Mouse (Mus musculus) heart, embryonic 16.5 days (tissue): Measurements from ENCODE around the gene Pde1a. TPM values are rescaled to one million over a fixed set of nuclear protein-coding genes. Genes with fewer than 3 reads are reported as not detected.
"Not testable (repeated sequence)": the region's sequence is repeated elsewhere in the genome, so short reads cannot be mapped to it uniquely, and the experiment has no call there.

Source experiments
- ATAC-seq: fragments of 200-750 bp; cut with Nextera tagmentation; replicated peaks from 2 replicates; pipeline ENCODE4 v1.8.0; 2017; ENCODE audit warnings: moderate number of reproducible peaks; ENCODE audit not compliant: insufficient read depth, low FRiP score; ENCODE audit errors: extremely low read depth
- H3K27ac ChIP-seq: fragments of 300-500 bp; sonication (generic); 2 replicates; pipeline ENCODE4 v1.5.1; 2014; ENCODE audit warnings: mild to moderate bottlenecking, low read length, control low read depth, moderate library complexity
- H3K27me3 ChIP-seq: fragments of 300-500 bp; sonication (generic); 2 replicates; pipeline ENCODE4 v1.6.1; 2014; ENCODE audit warnings: low read length, mixed read lengths; ENCODE audit not compliant: control insufficient read depth, insufficient read depth
- H3K36me3 ChIP-seq: fragments of 300-500 bp; sonication (generic); 2 replicates; pipeline ENCODE4 v1.6.1; 2014; ENCODE audit not compliant: control insufficient read depth, insufficient read depth
- H3K4me1 ChIP-seq: fragments of 300-500 bp; sonication (generic); 2 replicates; pipeline ENCODE4 v1.6.1; 2014; ENCODE audit warnings: low read length, mixed read lengths; ENCODE audit not compliant: control insufficient read depth, insufficient read depth
- H3K4me2 ChIP-seq: fragments of 300-500 bp; sonication (generic); 2 replicates; pipeline ENCODE4 v1.6.1; 2014; ENCODE audit warnings: low read depth, mild to moderate bottlenecking, control low read depth, low read length
- H3K4me3 ChIP-seq: fragments of 300-500 bp; sonication (generic); 2 replicates; pipeline ENCODE4 v1.5.1; 2014; ENCODE audit warnings: mild to moderate bottlenecking, control low read depth, low read length
- H3K9ac ChIP-seq: fragments of 300-500 bp; sonication (generic); 2 replicates; pipeline ENCODE4 v1.6.1; 2014; ENCODE audit warnings: low read length, control low read depth
- H3K9me3 ChIP-seq: fragments of 300-500 bp; sonication (generic); replicated peaks from 2 replicates; pipeline ENCODE4 v1.6.1; 2016; ENCODE audit warnings: low read length; ENCODE audit not compliant: control insufficient read depth
- WGBS: fragments of 180-500 bp; shearing (Covaris S2); extraction: QIAGEN DNeasy Blood & Tissue Kit; methylation state at CpG from one replicate; pipeline ENCODE4 v1.1.7; 2014; 5-methylcytosine and 5-hydroxymethylcytosine counted together
- polyA plus RNA-seq: library from polyadenylated mRNA; unstranded; fragments of >200 nt; fragmentation: Nextera tagmentation; extraction: Ambion mirVana; gene quantifications from 2 replicates; pipeline ENCODE4 v1.2.1, GENCODE M21; 2015

Pde1a gene
- polyA plus RNA-seq, 1 experiment from 2014 or later: 20.5 TPM

DNA sequence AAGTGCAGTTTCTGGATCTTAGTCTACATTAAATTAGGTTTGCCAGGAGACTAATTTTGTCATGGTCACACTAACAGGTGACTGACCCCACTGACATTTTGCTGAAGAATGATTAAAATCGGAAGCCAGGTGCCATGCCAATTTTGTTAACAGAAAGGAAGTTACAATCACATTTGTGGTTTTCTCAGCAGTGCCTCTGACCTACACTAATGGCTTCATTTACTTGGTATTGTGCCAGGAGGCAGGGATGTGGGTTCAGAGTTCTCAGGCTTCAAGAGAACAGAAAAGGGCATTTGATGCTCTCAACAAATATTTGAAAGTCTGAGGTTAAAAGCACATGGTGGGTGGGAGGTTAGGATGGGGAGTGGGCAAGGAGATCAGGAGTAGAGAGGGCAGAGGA is 236.4 kb downstream of the Pde1a start:
- no peaks in the 10 kb centered on the region for H3K27me3 ChIP-seq
- H3K4me1 ChIP-seq: peaks cover 12% of the 10 kb centered on the region
- H3K27ac ChIP-seq: no peak overlapping the region
- no peak overlapping the region for H3K9ac ChIP-seq
- 0 out of 2 replicates have a peak, but pooled peaks have one; percentile 28 for ATAC-seq
- 69% methylated on average over 1 of the region's 1 CpGs for WGBS
- no peaks in the 10 kb centered on the region for H3K36me3 ChIP-seq
- H3K4me3 ChIP-seq: no peak overlapping the region
- no peak overlapping the region for H3K4me2 ChIP-seq
- no peaks in the 10 kb centered on the region for H3K9me3 ChIP-seq

DNA sequence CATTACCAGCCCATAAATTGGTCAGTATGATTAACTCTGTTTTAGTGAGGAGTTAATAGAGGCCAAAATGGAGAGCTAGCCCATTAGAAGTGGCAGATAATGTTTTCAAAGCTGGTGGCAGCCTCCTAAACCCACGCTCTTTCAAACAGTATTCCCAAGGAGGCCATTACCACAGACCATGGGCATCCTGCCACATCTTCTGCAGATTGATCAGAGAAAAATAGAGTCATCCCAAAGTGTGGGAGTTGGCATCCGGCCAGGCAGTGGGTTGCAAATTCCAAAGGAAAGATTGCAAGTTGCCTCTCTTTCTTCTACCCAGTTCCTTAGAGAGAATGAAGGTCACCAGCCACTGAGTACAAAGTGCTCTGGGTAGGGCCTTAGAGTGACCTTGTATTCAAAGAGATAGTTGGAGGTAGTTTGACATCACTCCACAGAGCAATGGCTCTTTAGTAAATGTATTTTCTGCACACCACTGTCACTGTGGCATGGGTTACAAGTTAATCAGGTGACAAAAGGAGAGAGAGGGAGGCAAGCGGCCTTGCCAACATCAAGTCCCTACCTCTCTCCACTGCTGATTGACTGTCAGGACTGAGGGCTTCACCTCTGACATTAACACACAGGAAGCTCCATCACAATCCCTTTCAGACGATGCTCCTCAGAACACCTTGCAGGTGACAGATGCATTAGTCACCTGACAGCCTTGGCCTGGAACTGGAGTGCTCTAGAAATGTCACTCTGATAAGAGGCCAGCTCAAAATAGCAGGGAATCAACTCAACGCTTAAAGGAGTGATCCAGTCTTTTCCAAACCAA is 237.3 kb downstream of the Pde1a start:
- no peak overlapping the region for H3K4me3 ChIP-seq
- H3K4me2 ChIP-seq: no peak overlapping the region
- no peak overlapping the region for H3K9ac ChIP-seq
- WGBS: 39% methylated on average over 5 of the region's 5 CpGs
- H3K36me3 ChIP-seq: no peaks in the 10 kb centered on the region
- ATAC-seq: peak; percentile 55
- no peaks in the 10 kb centered on the region for H3K27me3 ChIP-seq
- no peaks in the 10 kb centered on the region for H3K9me3 ChIP-seq
- peaks cover 12% of the 10 kb centered on the region for H3K4me1 ChIP-seq
- peak overlapping the region; percentile 48 for H3K27ac ChIP-seq

DNA sequence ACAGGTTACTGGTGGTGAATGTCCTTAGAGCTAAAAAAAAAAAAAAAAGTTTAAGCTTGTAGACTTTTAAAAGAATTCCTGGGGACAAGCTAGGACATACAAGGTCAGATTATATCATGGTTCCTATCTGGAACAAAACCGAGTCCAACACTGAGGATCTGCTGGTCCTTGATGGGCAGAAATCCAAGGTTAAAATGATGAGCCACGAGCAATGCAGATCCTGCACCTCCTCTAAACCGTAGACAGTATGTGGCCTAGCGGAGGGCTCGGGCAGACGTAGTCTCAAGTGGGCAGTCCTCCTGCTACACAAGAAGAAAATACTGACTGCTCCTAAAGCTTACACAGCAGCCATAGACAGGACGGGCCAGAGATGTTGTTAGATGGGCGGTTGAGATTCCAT is 238.5 kb downstream of the Pde1a start:
- Histone ChIP-seq H3K27ac (no peak overlapping the region), H3K4me3 (no peak overlapping the region), H3K36me3 (no peaks in the 10 kb centered on the region), H3K9ac (no peak overlapping the region), H3K4me1 (peaks cover 12% of the 10 kb centered on the region), H3K27me3 (no peaks in the 10 kb centered on the region), H3K9me3 (no peaks in the 10 kb centered on the region), H3K4me2 (no peak overlapping the region)
- ATAC-seq: no peak
- 81% methylated on average over 8 of the region's 8 CpGs for WGBS

DNA sequence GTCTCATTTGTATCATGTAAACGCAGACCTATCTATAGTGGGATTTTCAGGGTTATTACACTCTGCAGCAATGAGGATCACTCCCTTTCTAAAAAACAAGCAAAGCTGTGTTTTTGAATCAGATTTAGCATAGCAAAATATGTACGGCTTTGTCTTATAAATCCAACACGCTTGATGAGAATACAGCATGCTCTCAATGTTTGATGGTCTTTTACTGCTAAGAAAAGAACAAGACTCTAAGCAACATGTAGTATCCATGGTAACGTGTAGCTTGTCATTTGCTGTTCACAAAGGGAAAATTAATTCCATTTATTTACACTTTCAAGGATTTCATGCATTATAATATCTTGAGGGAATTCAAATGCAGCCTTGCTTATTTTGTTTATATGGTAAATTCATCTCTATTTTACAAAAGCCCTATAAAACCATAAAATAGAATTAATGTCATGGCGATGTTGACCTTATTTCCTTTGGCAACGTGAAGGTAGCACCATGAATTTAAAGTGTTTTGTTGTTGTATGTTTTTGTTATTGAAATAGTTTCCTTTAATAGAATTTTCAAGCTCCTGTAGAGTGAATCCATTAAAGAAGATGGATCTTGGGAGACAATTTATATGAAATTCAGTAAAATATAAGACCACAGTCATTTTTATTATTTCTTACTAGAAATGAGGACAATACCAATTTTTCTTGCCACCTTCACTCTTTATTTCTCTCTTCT is 245.5 kb downstream of the Pde1a start:
- Histone ChIP-seq H3K4me2 (no peak overlapping the region), H3K9me3 (no peaks in the 10 kb centered on the region), H3K4me3 (no peak overlapping the region), H3K36me3 (no peaks in the 10 kb centered on the region), H3K27ac (no peak overlapping the region), H3K27me3 (no peaks in the 10 kb centered on the region), H3K4me1 (no peaks in the 10 kb centered on the region), H3K9ac (no peak overlapping the region)
- no peak for ATAC-seq
- 91% methylated on average over 6 of the region's 6 CpGs for WGBS

DNA sequence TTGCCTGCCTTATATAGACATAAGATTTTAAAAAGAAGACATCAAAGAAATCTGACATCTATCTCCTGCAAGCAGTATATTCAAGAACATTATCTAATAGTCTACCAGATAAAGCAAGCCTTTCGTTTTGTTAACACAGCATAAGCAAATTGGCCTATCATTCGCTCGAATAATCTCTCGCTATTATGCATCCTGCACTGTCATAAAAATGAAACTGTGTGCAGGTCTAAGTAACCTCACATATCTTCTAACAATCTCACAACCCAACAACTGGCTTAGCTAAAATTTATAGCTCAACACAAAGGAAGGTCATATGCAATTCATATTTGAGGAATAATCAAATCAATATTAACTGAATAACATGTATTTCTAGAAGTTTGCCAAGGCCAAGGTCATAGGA is 246.0 kb downstream of the Pde1a start:
- Histone ChIP-seq H3K27ac (no peak overlapping the region), H3K4me2 (no peak overlapping the region), H3K27me3 (no peaks in the 10 kb centered on the region), H3K4me3 (no peak overlapping the region), H3K4me1 (no peaks in the 10 kb centered on the region), H3K9me3 (no peaks in the 10 kb centered on the region), H3K36me3 (no peaks in the 10 kb centered on the region), H3K9ac (no peak overlapping the region)
- ATAC-seq: no peak
- WGBS: 90% methylated on average over 4 of the region's 4 CpGs

DNA sequence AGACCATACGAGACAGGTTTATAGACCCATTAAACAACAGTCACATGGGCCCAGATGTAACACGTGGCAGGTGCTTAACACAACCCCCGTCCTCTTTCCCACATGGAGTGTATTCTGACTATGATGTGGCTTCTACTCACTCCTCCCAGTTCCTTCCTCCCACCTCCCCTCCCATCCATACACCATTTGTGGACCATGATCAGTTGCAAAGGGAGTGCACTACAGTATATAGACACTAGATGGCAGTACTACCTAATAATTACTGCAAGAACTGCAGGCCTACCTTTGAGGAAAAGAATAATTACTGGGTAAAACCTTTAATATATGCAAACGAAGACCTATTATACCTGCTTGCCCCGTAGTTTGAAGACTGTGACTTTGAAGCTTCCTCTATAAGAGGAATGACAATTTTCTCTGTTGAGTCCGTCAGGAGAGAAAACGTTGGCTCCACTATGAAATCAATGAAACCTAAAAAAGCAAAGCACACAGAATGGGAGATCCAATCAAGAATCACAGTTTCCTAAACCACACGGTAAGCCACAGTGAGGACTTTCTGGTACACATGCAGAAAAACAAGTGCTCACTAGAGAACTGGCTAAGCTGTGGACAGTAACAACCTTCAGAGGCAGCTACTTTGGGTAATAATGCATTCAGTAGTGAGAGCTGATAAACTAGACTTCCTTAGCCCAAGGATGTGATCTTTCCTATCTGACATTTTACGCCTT is 263.8 kb downstream of the Pde1a start:
- 0 out of 2 replicates have a peak, but pooled peaks cover 2% of the 10 kb centered on the region for H3K27me3 ChIP-seq
- peak; percentile 49; the same call in 1 of the 2 replicates for ATAC-seq
- no peaks in the 10 kb centered on the region for H3K36me3 ChIP-seq
- no peak overlapping the region for H3K9ac ChIP-seq
- H3K4me3 ChIP-seq: no peak overlapping the region
- no peak overlapping the region for H3K27ac ChIP-seq
- H3K9me3 ChIP-seq: no peaks in the 10 kb centered on the region
- H3K4me1 ChIP-seq: no peaks in the 10 kb centered on the region
- WGBS: 38% methylated on average over 9 of the region's 9 CpGs
- H3K4me2 ChIP-seq: no peak overlapping the region

DNA sequence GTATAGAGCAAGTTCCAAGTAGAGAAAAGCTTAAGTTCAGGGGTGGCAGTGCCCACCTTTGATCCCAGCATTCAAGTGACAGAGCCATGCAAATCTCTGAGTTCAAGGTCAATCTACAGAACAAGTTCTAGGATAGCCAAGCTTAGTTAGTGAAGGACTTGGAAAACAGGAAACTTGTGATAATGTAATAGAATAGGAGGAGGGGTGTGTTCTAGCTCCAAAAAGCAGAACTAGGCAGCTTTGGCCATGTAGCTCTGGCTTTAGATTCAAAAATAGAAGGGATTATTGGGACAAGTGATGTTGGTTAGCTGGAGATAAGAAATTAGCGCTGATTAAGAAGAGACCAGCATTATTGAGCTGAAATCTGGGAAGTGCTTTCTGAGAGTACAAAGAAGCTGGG is 272.4 kb downstream of the Pde1a start:
- no peaks in the 10 kb centered on the region for H3K4me1 ChIP-seq
- WGBS: 67% methylated on average over 1 of the region's 1 CpGs
- no peaks in the 10 kb centered on the region for H3K9me3 ChIP-seq
- no peak overlapping the region for H3K4me2 ChIP-seq
- no peak overlapping the region for H3K27ac ChIP-seq
- no peak overlapping the region for H3K4me3 ChIP-seq
- no peak for ATAC-seq
- no peaks in the 10 kb centered on the region for H3K27me3 ChIP-seq
- H3K9ac ChIP-seq: no peak overlapping the region
- H3K36me3 ChIP-seq: no peaks in the 10 kb centered on the region

DNA sequence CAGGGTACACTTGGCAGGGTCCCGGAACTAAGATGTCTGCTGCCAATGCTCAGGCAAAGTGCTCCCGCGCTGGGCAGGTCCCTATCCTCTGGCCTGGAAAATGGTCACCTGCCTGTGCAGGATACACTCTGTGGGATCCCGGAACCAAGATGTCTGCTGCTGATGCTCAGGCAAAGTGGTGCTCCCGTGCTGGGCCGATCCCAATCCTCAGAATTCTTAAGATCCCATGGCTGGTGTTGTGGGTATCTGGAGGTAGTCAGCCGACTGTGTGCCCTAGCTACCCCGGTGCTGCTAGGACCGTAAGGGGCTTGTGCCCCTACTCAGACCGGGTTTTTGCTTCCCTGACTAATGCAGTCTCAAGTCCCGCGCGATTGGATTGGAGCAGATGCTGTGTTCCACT is 281.9 kb downstream of the Pde1a start:
- H3K36me3 ChIP-seq, H3K27ac ChIP-seq, H3K4me2 ChIP-seq, H3K4me3 ChIP-seq, H3K9ac ChIP-seq, H3K9me3 ChIP-seq, H3K27me3 ChIP-seq, ATAC-seq, H3K4me1 ChIP-seq: not testable (repeated sequence)
- WGBS: 78% methylated on average over 13 of the region's 13 CpGs

DNA sequence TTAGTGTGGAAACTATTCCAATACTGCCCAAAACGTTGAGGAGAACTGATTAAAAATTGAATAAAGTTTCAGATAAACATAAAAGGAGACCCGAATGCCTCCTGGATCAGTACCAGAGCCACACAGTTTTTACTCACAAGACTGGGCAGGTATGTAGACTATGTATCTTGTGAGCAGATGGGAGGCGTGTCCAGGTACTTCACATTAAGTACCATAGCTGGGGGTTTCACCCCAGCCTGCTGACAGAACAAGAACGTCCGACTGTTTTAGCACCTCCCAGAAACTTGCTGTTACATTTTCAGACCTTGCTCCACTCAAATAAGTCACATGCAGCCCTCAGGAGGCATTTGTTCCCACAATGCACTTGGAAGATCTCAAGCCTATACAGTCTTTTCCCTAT is 289.7 kb downstream of the Pde1a start:
- ATAC-seq: no peak
- 41% methylated on average over 5 of the region's 5 CpGs for WGBS
- Histone ChIP-seq H3K4me1 (no peaks in the 10 kb centered on the region), H3K9ac (no peak overlapping the region), H3K4me3 (no peak overlapping the region), H3K27me3 (no peaks in the 10 kb centered on the region), H3K36me3 (no peaks in the 10 kb centered on the region), H3K27ac (no peak overlapping the region), H3K9me3 (no peaks in the 10 kb centered on the region), H3K4me2 (no peak overlapping the region)
